Mouse (Mus musculus) adrenal gland, adult 8-10 months (tissue): Measurements from ENCODE around the gene Clec12a. TPM values are rescaled to one million over a fixed set of nuclear protein-coding genes. Genes with fewer than 3 reads are reported as not detected.
"Not testable (repeated sequence)": the region's sequence is repeated elsewhere in the genome, so short reads cannot be mapped to it uniquely, and the experiment has no call there.

Experiments used
- DNase-seq: peaks from one replicate; pipeline ENCODE4 v3.0.0; 2022
- total RNA-seq, 4 experiments: library from RNA; stranded (reverse); gene quantifications; 2 replicates each; pipeline ENCODE4 v1.2.4; 2022

Clec12a gene
- total RNA-seq, result 1 to 10 TPM in 3 of 4 experiments, under 1 TPM in 1; 0.55 to 5.7 (median 2.9) TPM

- not testable (repeated sequence) for DNase-seq
Measured at GRCm38 (mm10) chr6:129342391-129342790, at the start of gene Clec12a. Clec12a (plus strand) TSS chr6:129342691.

- no peak for DNase-seq
Measured at GRCm38 (mm10) chr6:129304180-129304579, 38.3 kb upstream of the Clec12a start.

- DNase-seq, result no peak
Measured at GRCm38 (mm10) chr6:129312499-129312898, 30.0 kb upstream of the Clec12a start.

- DNase-seq, result no peak
Measured at GRCm38 (mm10) chr6:129314655-129315168, 27.8 kb upstream of the Clec12a start.

GRCm38 (mm10) chr6:129315698-129316097 is 26.8 kb upstream of the Clec12a start:
- no peak for DNase-seq

GRCm38 (mm10) chr6:129316463-129316862 is 26.0 kb upstream of the Clec12a start:
- DNase-seq, result no peak

GRCm38 (mm10) chr6:129318395-129318794 is 24.1 kb upstream of the Clec12a start:
- no peak for DNase-seq

- DNase-seq, result no peak
Measured at GRCm38 (mm10) chr6:129319331-129319730, 23.2 kb upstream of the Clec12a start.

- no peak for DNase-seq
Measured at GRCm38 (mm10) chr6:129326016-129326415, 16.5 kb upstream of the Clec12a start.

- DNase-seq, result no peak
Measured at GRCm38 (mm10) chr6:129326568-129327150, 15.8 kb upstream of the Clec12a start.

- no peak for DNase-seq
Measured at GRCm38 (mm10) chr6:129331610-129332009, 10.9 kb upstream of the Clec12a start, which contains the start of gene 4922502D21Rik. 4922502D21Rik (minus strand) TSS chr6:129331796.

GRCm38 (mm10) chr6:129333674-129334078 is 8.8 kb upstream of the Clec12a start:
- peak; percentile 37 for DNase-seq

- no peak for DNase-seq
Measured at GRCm38 (mm10) chr6:129337751-129338150, 4.7 kb upstream of the Clec12a start.

- DNase-seq, result no peak
Measured at GRCm38 (mm10) chr6:129344408-129344807, 1.9 kb downstream of the Clec12a start.

- DNase-seq, result no peak
Measured at GRCm38 (mm10) chr6:129349524-129350352, 7.2 kb downstream of the Clec12a start.

- DNase-seq, result no peak
Measured at GRCm38 (mm10) chr6:129351091-129351490, 8.6 kb downstream of the Clec12a start.

GRCm38 (mm10) chr6:129355774-129356173 is 13.3 kb downstream of the Clec12a start:
- no peak for DNase-seq

- DNase-seq, result no peak
Measured at GRCm38 (mm10) chr6:129356430-129356829, 13.9 kb downstream of the Clec12a start.

GRCm38 (mm10) chr6:129359515-129359914 is 17.0 kb downstream of the Clec12a start:
- DNase-seq, result no peak

- no peak for DNase-seq
Measured at GRCm38 (mm10) chr6:129363942-129364341, 21.5 kb downstream of the Clec12a start.

GRCm38 (mm10) chr6:129365959-129366359 is 23.5 kb downstream of the Clec12a start:
- no peak for DNase-seq

GRCm38 (mm10) chr6:129369374-129370132 is 27.1 kb downstream of the Clec12a start:
- DNase-seq, result no peak
